Mouse (Mus musculus) brain, embryonic 14.5 days (tissue): ENCODE measurements at regions not wholly inside any gene's neighbourhood (a gene's known extent, or its start where the extent isn't known, plus 50 kb on each side); places are given as distances from the start of the nearest gene placed in this dataset.

Experiments used
- CTCF ChIP-seq: fragments of 200-500 bp; IDR thresholded peaks from 2 replicates; pipeline ENCODE4 v1.5.1; 2012; ENCODE audit warnings: inconsistent platforms, mild to moderate bottlenecking, moderate library complexity, borderline replicate concordance; ENCODE audit not compliant: insufficient read depth, insufficient read length; ENCODE audit errors: extremely low read depth
- POLR2A ChIP-seq: fragments of 200-500 bp; IDR thresholded peaks from 2 replicates; pipeline ENCODE4 v1.6.1; 2012; ENCODE audit warnings: mild to moderate bottlenecking, inconsistent platforms, borderline replicate concordance; ENCODE audit not compliant: poor library complexity, insufficient read depth, insufficient read length, severe bottlenecking; ENCODE audit errors: extremely low read depth

DNA sequence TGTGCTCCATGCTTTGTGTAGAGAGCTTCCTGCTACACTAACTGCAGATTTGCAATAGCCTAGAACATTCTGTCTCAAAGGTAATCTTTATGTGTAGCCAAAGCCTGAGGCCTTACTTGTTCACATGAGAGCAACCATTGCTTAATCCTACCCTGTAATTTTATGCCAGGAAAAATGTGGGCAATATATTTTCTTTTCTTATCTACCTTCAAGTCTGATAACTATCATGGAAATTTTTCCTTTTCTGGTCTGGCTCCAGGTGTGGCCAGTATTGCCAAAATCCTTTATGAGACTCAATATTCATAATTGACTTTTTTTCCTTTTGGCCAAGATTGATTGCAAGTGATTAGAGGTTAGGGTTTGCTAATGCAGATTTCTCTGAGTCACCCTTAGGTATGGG lies 178.0 kb upstream of the Peli2 start:
- TF ChIP-seq CTCF (no peak), POLR2A (no peak)
